Mouse (Mus musculus): ENCODE results near the gene Olfr1564.
"Not testable (repeated sequence)": the region's sequence is repeated elsewhere in the genome, so short reads cannot be mapped to it uniquely, and the experiment has no call there.

Olfr1564 gene

DNA sequence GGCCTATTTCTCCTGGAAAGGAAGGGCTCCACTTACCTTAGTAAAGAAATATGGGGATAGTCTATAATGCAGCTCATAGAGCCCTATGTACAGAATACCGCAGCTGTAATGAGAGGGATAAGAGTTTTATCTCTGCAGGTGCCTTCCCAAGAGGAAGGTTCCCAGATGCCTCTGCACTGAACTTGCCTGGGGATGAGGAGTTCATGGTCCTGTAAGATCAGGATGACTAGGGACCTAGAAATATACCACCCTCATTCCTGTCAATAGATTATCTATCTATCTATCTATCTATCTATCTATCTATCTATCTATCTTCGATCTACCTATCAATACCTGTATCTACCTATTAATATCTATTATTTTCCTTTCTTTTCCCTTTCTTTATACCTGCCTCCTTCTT lies at the start of gene Olfr1564:
TSS of gene Olfr1564 (minus strand) at position 101 of the 400 bp plus-strand sequence.
- no peak for TF ChIP-seq POU5F1 (IDR thresholded peaks at IDR 0.05; ENCODE audit: borderline replicate concordance, low read length)
- TF ChIP-seq NANOG (IDR thresholded peaks at IDR 0.05; ENCODE audit: borderline replicate concordance, low read length), result no peak
- no peak for TF ChIP-seq CTCF (conservative IDR thresholded peaks at IDR 0.05; ENCODE audit: low read length)
- no peaks in the 10 kb centered on the region for H3K36me3 ChIP-seq (ENCODE audit: insufficient read depth, low read length)
- no peak within 1 kb of the TSS for H3K4me3 ChIP-seq (replicated peaks; ENCODE audit: low read length)
- peaks cover 10% of the 10 kb centered on the region for H3K9me3 ChIP-seq (ENCODE audit: low read length)
- no peaks in the 10 kb centered on the region for H3K27me3 ChIP-seq (ENCODE audit: insufficient read depth, low read length)
- H3K4me1 ChIP-seq (replicated peaks; ENCODE audit: low read depth, low read length), result no peaks in the 10 kb centered on the region

DNA sequence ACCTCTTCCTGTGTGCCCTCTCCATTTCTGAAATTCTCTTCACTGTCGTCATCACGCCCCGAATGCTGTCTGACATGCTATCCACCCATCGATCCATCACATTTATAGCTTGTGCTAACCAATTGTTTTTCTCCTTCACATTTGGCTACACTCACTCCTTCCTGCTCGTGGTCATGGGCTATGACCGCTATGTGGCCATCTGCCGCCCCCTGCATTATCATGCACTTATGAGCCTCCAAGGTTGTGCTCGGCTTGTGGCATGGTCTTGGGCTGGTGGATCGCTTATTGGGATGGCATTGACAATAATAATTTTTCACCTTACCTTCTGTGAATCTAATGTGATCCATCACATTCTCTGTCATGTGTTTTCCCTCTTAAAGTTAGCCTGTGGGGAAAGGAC lies 47.4 kb upstream of the Olfr1564 start:
- no peaks in the 10 kb centered on the region for H3K36me3 ChIP-seq (ENCODE audit: insufficient read depth, low read length)
- no peaks in the 10 kb centered on the region for H3K4me1 ChIP-seq (replicated peaks; ENCODE audit: low read depth, low read length)
- no peak for TF ChIP-seq NANOG (IDR thresholded peaks at IDR 0.05; ENCODE audit: borderline replicate concordance, low read length)
- no peak for TF ChIP-seq POU5F1 (IDR thresholded peaks at IDR 0.05; ENCODE audit: borderline replicate concordance, low read length)
- no peak for TF ChIP-seq CTCF (conservative IDR thresholded peaks at IDR 0.05; ENCODE audit: low read length)
- no peaks in the 10 kb centered on the region for H3K9me3 ChIP-seq (ENCODE audit: low read length)
- H3K27me3 ChIP-seq (ENCODE audit: insufficient read depth, low read length), result no peaks in the 10 kb centered on the region
- no peak overlapping the region for H3K4me3 ChIP-seq (replicated peaks; ENCODE audit: low read length)

DNA sequence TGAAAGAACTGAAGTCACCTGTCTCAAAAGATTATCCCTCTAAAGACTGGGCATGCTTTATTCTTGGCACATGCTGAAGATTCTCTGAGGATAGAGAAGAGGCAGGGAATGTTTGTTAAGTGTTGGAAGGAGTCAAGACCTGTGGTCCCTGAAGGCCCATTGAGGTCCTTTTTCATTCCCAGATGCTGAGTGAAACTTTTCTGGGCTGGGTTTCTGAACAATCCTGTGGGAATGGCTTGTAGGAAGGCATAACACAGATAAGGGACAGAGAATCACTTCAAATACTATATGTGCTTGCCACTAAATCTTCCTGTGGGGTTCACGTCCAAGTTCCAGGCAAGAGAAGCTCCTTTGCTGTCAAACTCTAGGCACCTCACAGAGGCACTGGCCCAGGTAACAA lies 42.9 kb upstream of the Olfr1564 start, which contains the start of gene Olfr63:
TSS of gene Olfr63 (plus strand) at position 301 of the 400 bp plus-strand sequence.
- Histone ChIP-seq H3K36me3 (ENCODE audit: insufficient read depth, low read length) (no peaks in the 10 kb centered on the region), H3K27me3 (ENCODE audit: insufficient read depth, low read length) (no peaks in the 10 kb centered on the region), H3K9me3 (ENCODE audit: low read length) (no peaks in the 10 kb centered on the region), H3K4me1 (replicated peaks; ENCODE audit: low read depth, low read length) (no peaks in the 10 kb centered on the region), H3K4me3 (replicated peaks; ENCODE audit: low read length) (no peak within 1 kb of the TSS)
- TF ChIP-seq POU5F1 (IDR thresholded peaks at IDR 0.05; ENCODE audit: borderline replicate concordance, low read length) (no peak), CTCF (conservative IDR thresholded peaks at IDR 0.05; ENCODE audit: low read length) (no peak), NANOG (IDR thresholded peaks at IDR 0.05; ENCODE audit: borderline replicate concordance, low read length) (no peak)

DNA sequence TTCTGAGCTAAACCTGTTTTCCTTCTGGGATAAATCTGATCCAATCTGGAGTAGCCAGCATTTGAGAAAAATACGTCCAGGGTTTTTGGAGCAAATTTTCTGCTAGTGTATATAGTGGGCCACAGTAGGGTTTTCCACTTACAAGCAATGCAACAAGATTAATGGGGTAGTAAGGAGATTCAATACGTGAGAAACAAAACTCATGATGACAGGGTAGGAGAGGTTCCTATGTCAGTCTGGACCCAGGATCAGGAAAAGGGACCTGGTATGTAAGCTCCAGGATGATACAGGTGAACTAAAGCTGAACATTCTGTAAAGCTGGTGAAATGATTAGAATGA lies 33.8 kb upstream of the Olfr1564 start:
- not testable (repeated sequence) for H3K36me3 ChIP-seq (ENCODE audit: insufficient read depth, low read length); H3K27me3 ChIP-seq (ENCODE audit: insufficient read depth, low read length); H3K9me3 ChIP-seq (ENCODE audit: low read length); H3K4me3 ChIP-seq (replicated peaks; ENCODE audit: low read length); H3K4me1 ChIP-seq (replicated peaks; ENCODE audit: low read depth, low read length)

DNA sequence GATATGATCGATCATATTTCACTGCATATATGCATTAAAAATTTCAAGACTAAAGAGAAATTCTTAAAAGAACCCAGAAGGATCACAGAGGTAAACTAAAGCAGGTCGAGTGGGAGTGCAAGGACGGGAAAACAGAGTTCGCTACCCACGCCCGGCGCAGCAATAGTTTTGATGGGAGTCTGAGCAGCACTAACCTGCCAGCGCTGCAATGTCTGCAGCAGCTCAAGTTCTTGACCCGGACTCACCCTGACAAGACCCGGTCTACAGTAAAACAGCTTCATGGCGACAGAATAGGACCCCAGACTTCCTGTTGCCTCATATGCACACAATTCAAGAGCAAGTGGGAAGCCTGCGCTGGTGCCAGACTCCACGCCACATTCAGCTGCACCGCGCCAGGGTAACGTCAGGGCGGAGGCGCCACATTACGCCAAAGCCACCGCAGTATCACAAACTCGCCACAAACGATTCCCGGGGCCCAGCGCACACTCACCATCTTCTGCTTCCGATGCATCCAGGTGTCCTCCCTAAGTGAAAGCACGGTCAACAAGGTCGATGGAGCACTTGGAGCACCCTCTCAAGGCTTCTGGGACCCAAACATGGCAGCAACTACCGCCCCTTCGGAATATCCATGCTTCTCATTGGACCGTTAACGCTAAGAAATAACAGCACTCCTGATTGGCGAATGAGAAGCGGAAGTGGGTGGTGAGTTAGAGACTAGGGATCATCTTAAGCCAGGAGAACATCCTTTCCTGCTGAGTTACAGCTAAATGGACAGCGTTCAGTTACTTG lies 33.2 kb upstream of the Olfr1564 start, which contains the start of gene Zfp955a:
TSS of gene Zfp955a (minus strand) at position 616 of the 789 bp plus-strand sequence.
- H3K9me3 ChIP-seq (ENCODE audit: low read length); H3K36me3 ChIP-seq (ENCODE audit: insufficient read depth, low read length); H3K4me1 ChIP-seq (replicated peaks; ENCODE audit: low read depth, low read length); H3K27me3 ChIP-seq (ENCODE audit: insufficient read depth, low read length); H3K4me3 ChIP-seq (replicated peaks; ENCODE audit: low read length): not testable (repeated sequence)

DNA sequence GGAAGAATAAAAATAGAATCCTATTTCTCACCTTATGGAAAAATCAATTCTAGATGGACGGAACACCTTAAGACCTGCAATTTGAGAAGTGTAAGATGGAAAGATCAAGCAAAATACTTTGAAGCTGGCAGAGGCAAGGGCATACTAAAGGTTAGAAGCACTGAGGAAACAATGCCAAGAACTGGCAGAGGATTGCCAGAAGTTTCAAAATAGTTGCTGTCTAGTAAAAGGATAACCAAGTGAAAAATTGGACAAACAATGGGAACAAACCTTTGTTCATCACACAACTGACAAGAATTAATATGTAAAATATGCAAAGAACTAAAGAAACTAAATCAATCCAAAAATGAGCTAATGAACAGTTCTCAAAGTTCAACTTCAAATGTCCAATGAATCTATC lies 15.2 kb upstream of the Olfr1564 start:
- not testable (repeated sequence) for H3K4me3 ChIP-seq (replicated peaks; ENCODE audit: low read length); H3K9me3 ChIP-seq (ENCODE audit: low read length); H3K27me3 ChIP-seq (ENCODE audit: insufficient read depth, low read length)

DNA sequence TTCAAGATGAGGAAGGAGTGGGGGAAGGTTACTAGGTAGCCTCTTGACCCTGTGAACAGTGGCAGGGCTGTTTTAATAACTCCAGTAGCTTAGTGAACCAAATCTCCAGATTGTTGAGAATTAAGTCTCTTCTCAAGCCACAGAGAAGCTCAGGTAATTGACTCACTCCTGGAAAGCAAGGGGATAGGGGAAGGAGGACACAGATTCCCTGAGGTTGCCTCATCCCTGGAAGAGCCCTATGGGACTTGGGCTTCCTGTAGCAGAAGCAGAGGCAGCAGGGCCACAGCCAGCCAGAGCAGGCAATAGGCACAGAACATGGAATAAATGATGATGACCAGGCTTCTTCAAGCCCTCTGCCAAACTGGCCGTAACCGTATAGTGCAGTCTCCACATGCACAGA lies 30.5 kb downstream of the Olfr1564 start, which contains the start of gene Olfr239:
TSS of gene Olfr239 (plus strand) at position 301 of the 400 bp plus-strand sequence.
- not testable (repeated sequence) for H3K4me1 ChIP-seq (replicated peaks; ENCODE audit: low read depth, low read length); H3K9me3 ChIP-seq (ENCODE audit: low read length); H3K4me3 ChIP-seq (replicated peaks; ENCODE audit: low read length); H3K36me3 ChIP-seq (ENCODE audit: insufficient read depth, low read length); H3K27me3 ChIP-seq (ENCODE audit: insufficient read depth, low read length)

More for the DNA sequence above, 15.2 kb upstream of the Olfr1564 start:
- H3K4me1 ChIP-seq (replicated peaks; ENCODE audit: low read depth, low read length), result not testable (repeated sequence)
- H3K36me3 ChIP-seq (ENCODE audit: insufficient read depth, low read length), result peaks cover 13% of the 10 kb centered on the region

DNA sequence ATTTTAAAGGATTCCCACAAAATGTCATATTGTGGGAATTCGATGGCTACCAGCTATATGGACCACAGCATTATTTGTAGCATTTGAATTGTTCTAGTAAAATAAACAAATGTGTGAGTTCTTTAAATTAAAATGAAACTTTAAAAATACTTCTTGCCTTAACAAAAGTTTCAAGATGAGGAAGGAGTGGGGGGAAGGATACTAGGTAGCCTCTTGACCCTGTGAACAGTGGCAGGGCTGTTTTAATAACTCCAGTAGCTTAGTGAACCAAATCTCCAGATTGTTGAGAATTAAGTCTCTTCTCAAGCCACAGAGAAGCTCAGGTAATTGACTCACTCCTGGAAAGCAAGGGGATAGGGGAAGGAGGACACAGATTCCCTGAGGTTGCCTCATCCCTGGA lies 53.3 kb downstream of the Olfr1564 start, which contains the start of gene Olfr55:
TSS of gene Olfr55 (plus strand) at position 301 of the 400 bp plus-strand sequence.
- H3K27me3 ChIP-seq (ENCODE audit: insufficient read depth, low read length); H3K4me1 ChIP-seq (replicated peaks; ENCODE audit: low read depth, low read length); H3K9me3 ChIP-seq (ENCODE audit: low read length); H3K4me3 ChIP-seq (replicated peaks; ENCODE audit: low read length); H3K36me3 ChIP-seq (ENCODE audit: insufficient read depth, low read length): not testable (repeated sequence)
